Mouse (Mus musculus): ENCODE data around the gene Nacc1. TPM values are rescaled to one million over a fixed set of nuclear protein-coding genes. Genes with fewer than 3 reads are reported as not detected.
"Not testable (repeated sequence)": the region's sequence is repeated elsewhere in the genome, so short reads cannot be mapped to it uniquely, and the experiment has no call there.

Gene Nacc1
- polyA plus RNA-seq, 1 experiment = 86.7 TPM

DNA sequence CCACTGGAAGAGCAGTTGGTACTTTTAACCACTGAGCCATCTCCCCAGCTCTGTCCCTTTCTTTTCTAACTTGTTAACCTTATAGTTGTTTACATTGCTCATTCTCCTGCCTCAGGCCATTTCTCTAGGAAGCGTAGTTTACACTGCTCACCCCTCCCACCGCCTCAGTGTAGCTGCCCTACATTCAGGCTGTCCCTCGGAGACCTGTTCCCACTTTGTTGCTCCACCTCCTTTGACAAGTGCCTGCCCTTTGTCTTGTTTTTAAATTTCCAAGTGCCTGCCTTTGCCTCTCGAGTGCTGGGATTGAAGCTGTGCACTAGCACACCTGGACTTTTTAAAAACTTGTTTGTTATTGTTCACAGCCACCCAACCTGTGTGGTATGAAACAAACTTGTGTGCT is 5.7 kb upstream of the Nacc1 start:
- TF ChIP-seq POLR2A (IDR thresholded peaks at IDR 0.05; ENCODE audit: extremely low read depth, insufficient read depth, low read length) (no peak), CTCF (IDR thresholded peaks at IDR 0.05; ENCODE audit: extremely low read depth, insufficient read depth, low read length) (no peak)
- H3K4me1 ChIP-seq (ENCODE audit: control insufficient read depth, insufficient read depth, low read length) = no peaks in the 10 kb centered on the region
- no peak overlapping the region for H3K4me3 ChIP-seq (ENCODE audit: insufficient read depth, low read length)
- no peak overlapping the region for H3K27ac ChIP-seq (ENCODE audit: insufficient read depth, low read length)

GRCm38 (mm10) chr8:84689091-84689915 is 1.6 kb upstream of the Nacc1 start:
- peak overlapping the region; percentile 60 for H3K4me3 ChIP-seq (ENCODE audit: insufficient read depth, low read length)
- TF ChIP-seq CTCF (IDR thresholded peaks at IDR 0.05; ENCODE audit: extremely low read depth, insufficient read depth, low read length) = no peak
- peak; percentile 35; the same call in 1 of the 2 replicates for TF ChIP-seq POLR2A (IDR thresholded peaks at IDR 0.05; ENCODE audit: extremely low read depth, insufficient read depth, low read length)
- peaks cover 12% of the 10 kb centered on the region for H3K4me1 ChIP-seq (ENCODE audit: control insufficient read depth, insufficient read depth, low read length)
- no peak overlapping the region for H3K27ac ChIP-seq (ENCODE audit: insufficient read depth, low read length)

DNA sequence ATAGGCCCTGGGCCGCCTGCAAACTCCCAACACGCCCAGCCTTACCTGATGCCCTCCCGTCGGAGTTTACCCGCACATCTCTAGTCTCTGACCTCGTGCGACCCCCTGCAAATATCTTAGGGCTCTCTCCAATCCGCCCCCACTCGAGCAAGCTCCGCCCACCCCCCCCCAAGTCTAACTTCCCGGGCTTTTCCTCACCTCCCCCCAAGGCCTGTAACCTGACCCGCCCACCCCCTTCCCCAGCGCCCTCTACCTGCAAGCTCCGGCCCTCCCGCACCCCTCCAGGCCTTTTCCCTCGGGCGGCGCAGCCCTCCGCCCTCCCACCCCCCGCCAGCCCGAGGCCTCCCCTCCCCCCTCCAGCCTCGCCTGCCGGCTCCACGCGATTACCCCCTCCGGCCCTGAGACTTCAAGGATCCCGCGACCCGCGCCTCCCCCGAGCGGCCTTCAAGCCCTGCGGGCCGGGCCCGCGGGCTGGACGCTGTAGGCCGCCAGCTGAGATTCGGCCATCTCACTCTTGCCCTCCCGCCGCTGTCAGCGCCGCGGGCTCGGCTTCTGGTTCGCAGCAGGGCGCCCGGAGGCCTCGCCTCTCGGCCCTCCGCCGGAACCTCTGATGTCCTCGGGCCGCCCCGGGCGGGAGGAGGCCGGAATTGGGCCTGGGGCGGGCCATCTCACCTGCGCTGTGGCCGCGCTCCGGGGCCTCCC is 508 bp downstream of the Nacc1 start:
- H3K27ac ChIP-seq (ENCODE audit: insufficient read depth, low read length) = peak overlapping the region; percentile 80; the same call in 1 of the 2 replicates
- TF ChIP-seq CTCF (IDR thresholded peaks at IDR 0.05; ENCODE audit: extremely low read depth, insufficient read depth, low read length) (no peak), POLR2A (IDR thresholded peaks at IDR 0.05; ENCODE audit: extremely low read depth, insufficient read depth, low read length) (no peak)
- peaks cover 18% of the 10 kb centered on the region for H3K4me1 ChIP-seq (ENCODE audit: control insufficient read depth, insufficient read depth, low read length)
- H3K4me3 ChIP-seq (ENCODE audit: insufficient read depth, low read length) = peak overlapping the region; percentile 74

- Histone ChIP-seq H3K27ac (ENCODE audit: insufficient read depth, low read length) (peak within 1 kb of the TSS; percentile 39; the same call in 1 of the 2 replicates), H3K4me3 (ENCODE audit: insufficient read depth, low read length) (peak within 1 kb of the TSS; percentile 74), H3K4me1 (ENCODE audit: control insufficient read depth, insufficient read depth, low read length) (peaks cover 19% of the 10 kb centered on the region)
- TF ChIP-seq POLR2A (IDR thresholded peaks at IDR 0.05; ENCODE audit: extremely low read depth, insufficient read depth, low read length) (no peak), CTCF (IDR thresholded peaks at IDR 0.05; ENCODE audit: extremely low read depth, insufficient read depth, low read length) (no peak)
These were observed 1.3 kb downstream of the Nacc1 start, which contains the start of gene Trmt1 for GRCm38 (mm10) chr8:84686191-84687002. Trmt1 (plus strand) TSS chr8:84686307.

GRCm38 (mm10) chr8:84684537-84684936 is 3.1 kb downstream of the Nacc1 start:
- peaks cover 20% of the 10 kb centered on the region for H3K4me1 ChIP-seq (ENCODE audit: control insufficient read depth, insufficient read depth, low read length)
- no peak overlapping the region for H3K4me3 ChIP-seq (ENCODE audit: insufficient read depth, low read length)
- no peak overlapping the region for H3K27ac ChIP-seq (ENCODE audit: insufficient read depth, low read length)
- TF ChIP-seq CTCF (IDR thresholded peaks at IDR 0.05; ENCODE audit: extremely low read depth, insufficient read depth, low read length) = no peak
- TF ChIP-seq POLR2A (IDR thresholded peaks at IDR 0.05; ENCODE audit: extremely low read depth, insufficient read depth, low read length) = no peak

DNA sequence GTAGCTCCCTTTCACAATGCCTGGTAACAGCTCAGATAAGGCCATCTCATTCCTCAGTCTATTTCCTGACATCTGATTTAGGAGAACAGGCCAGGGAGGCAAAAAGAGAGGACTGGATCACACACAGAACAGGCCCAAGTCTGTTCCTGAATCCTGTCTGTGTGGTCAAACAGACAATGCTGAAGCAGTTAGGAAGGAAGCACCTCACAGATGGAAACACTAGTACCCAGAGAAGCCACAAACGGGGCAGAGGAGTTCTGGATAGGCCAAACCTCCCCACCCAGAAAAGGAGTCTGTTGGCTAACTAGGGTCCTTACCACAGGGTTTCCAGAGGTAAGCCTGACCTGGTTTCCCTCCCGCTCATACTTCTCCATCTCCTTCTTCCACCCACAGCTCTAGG is 5.4 kb downstream of the Nacc1 start:
- Histone ChIP-seq H3K27ac (ENCODE audit: insufficient read depth, low read length) (no peak overlapping the region), H3K4me1 (ENCODE audit: control insufficient read depth, insufficient read depth, low read length) (peaks cover 20% of the 10 kb centered on the region), H3K4me3 (ENCODE audit: insufficient read depth, low read length) (no peak overlapping the region)
- TF ChIP-seq POLR2A (IDR thresholded peaks at IDR 0.05; ENCODE audit: extremely low read depth, insufficient read depth, low read length) = no peak
- TF ChIP-seq CTCF (IDR thresholded peaks at IDR 0.05; ENCODE audit: extremely low read depth, insufficient read depth, low read length) = no peak

GRCm38 (mm10) chr8:84681476-84681875 is 6.2 kb downstream of the Nacc1 start:
- H3K4me3 ChIP-seq (ENCODE audit: insufficient read depth, low read length) = no peak overlapping the region
- H3K4me1 ChIP-seq (ENCODE audit: control insufficient read depth, insufficient read depth, low read length) = peaks cover 20% of the 10 kb centered on the region
- TF ChIP-seq POLR2A (IDR thresholded peaks at IDR 0.05; ENCODE audit: extremely low read depth, insufficient read depth, low read length) = no peak
- TF ChIP-seq CTCF (IDR thresholded peaks at IDR 0.05; ENCODE audit: extremely low read depth, insufficient read depth, low read length) = no peak
- H3K27ac ChIP-seq (ENCODE audit: insufficient read depth, low read length) = no peak overlapping the region

DNA sequence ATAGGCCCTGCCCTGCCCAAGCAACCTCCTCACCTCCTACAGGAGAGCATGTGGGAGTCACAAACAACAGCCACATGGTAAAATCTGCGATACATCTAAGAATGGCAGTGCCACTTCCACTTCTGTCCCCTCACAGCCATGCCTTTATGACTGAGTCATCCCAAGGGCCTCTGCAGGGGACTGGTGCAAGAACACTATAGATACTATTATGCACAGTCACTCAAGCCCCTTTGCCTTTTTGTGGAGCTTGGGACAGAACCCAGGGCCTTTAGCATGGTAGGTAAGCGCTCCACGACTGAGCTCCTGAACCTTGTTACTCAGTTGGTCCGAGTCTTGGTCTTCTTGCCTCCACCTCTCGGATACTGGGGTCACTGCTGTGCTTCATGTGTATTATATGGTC is 10.4 kb downstream of the Nacc1 start:
- Histone ChIP-seq H3K27ac (ENCODE audit: insufficient read depth, low read length) (no peak overlapping the region), H3K4me1 (ENCODE audit: control insufficient read depth, insufficient read depth, low read length) (peaks cover 3% of the 10 kb centered on the region; the same call in 1 of the 2 replicates), H3K4me3 (ENCODE audit: insufficient read depth, low read length) (no peak overlapping the region)
- TF ChIP-seq POLR2A (IDR thresholded peaks at IDR 0.05; ENCODE audit: extremely low read depth, insufficient read depth, low read length) = no peak
- TF ChIP-seq CTCF (IDR thresholded peaks at IDR 0.05; ENCODE audit: extremely low read depth, insufficient read depth, low read length) = no peak

- not testable (repeated sequence) for H3K4me1 ChIP-seq (ENCODE audit: control insufficient read depth, insufficient read depth, low read length); H3K4me3 ChIP-seq (ENCODE audit: insufficient read depth, low read length); H3K27ac ChIP-seq (ENCODE audit: insufficient read depth, low read length)
These were observed 17.2 kb downstream of the Nacc1 start for GRCm38 (mm10) chr8:84670295-84671006.

Measured in cortical plate, adult 2 months (tissue).